Mouse (Mus musculus) retina, embryonic 14.5 days (tissue): ENCODE data around the gene Tacstd2.
"Not testable (repeated sequence)": the region's sequence is repeated elsewhere in the genome, so short reads cannot be mapped to it uniquely, and the experiment has no call there.

Source experiments
- DNase-seq: peaks from one replicate; pipeline ENCODE4 v3.0.0-alpha.2; 2015; ENCODE audit warnings: low spot score

Gene Tacstd2

GRCm38 (mm10) chr6:67535777-67536054 lies at the start of gene Tacstd2:
Gene Tacstd2, minus strand, starts transcription at chr6:67535796.
- peak; percentile 26 for DNase-seq

DNA sequence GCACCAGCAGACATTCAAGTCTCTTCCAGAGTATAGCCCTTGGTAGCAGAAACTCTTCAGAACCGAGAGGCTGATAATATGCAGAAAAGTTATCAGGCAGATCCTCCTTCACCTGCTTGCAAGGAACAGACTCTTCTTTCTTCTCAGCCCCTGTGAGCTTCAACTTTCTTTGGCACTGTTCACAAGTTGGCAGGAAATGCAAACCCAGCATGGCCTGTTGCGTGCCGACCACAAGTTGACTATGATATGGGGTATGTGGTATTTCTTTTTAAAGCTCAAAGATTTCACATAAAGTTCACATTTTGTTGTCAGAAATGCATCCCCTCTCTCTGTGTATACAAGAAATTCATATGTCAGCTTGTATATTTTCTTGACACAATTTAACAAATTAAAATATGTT lies 30.7 kb upstream of the Tacstd2 start:
- DNase-seq: no peak

DNA sequence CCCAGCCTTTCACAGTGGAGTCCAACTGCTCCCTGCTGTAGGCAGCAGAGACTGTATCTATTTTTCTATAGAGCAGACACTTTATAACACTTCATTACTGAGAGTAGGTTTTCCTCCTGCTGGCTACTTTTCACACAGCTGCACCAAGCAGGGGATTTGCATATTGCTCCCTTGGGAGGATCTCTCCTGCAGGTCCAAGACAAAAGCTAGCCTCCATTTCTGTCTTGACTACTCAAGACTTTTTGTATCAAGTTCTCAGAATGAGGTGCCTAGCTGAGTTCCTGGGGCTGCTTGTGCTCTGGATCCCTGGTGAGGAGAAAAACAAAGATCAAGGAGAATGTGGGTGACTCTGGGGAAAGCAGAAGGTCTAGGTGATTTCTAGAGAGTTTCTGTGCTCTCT lies 19.8 kb upstream of the Tacstd2 start:
- no peak for DNase-seq

GRCm38 (mm10) chr6:67549550-67549949 lies 14.0 kb upstream of the Tacstd2 start:
- DNase-seq: no peak

DNA sequence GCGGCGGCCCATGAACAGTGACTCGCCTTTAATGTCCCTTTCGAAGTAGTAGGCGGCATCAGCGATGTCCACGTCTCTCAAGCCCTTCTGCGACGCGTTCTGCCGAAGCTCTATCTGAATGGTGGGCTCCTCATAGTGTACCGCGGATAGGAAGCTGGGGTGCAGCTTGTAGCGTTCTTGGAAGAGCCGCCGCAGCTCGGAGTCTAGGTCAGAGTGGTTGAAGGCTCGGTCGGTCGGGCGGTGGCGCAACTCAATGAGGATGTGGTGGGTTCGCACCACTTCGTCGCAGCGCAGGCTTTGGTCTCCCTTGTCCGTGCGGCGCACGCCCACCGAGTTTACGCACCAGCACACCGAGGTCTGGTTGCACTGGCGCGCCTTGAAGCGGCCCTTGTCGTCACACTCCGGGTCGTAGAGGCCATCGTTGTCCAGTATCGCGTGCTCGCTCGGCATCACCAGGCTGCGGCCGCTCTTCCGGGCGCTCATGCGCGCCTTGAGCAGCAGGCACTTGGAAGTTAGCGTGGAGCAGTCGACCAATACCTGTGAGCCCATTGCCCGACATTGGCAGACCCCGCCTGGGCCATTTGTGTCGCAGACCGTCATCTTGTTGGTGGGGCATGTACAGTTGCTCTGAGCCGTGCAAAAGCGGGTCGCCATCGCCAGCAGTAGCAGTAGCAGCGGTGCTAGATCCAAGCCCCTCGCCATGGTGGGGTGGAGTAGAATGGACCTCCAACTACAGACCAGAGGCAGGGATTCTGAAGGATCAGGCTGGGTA lies 405 bp downstream of the Tacstd2 start:
- DNase-seq: peak; percentile 57

DNA sequence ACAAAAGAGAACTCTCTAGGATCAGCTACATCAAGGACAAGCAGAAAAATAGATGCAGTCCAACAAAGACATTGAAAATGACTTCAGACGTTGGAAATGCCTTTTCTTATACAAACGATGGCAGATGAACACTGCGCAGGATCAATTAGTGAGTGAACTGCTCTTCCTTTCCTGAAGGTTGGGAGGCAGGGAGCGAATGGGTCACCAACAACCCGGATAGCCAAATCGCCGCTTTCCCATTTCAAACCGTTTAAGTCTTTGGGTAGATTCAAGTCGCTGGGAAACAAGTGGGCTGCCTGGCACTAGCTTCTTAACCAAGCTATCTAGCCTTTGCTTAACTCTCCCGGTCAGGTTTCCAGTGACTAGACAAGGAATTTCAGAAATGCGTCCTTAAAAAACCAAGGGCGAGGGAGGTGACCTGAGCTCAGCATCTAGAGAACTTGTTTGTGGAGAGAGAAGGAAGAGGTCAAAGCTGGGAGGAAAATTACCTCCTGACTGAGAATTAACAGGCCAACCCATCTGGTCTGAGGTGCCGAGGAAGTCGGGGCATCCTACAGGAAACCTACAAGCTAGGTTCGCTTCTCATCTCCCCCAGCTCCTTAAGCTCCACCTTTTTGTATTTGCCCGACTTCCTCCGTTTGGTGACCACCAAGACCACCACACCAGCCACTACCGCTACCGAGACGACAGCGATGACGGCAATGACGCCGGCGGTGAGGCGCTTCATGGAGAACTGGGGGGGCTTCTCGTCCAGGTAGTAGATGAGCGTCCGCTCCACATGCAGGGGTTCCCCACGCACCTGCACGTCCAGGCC lies 1.2 kb downstream of the Tacstd2 start:
- peak; percentile 25 for DNase-seq

DNA sequence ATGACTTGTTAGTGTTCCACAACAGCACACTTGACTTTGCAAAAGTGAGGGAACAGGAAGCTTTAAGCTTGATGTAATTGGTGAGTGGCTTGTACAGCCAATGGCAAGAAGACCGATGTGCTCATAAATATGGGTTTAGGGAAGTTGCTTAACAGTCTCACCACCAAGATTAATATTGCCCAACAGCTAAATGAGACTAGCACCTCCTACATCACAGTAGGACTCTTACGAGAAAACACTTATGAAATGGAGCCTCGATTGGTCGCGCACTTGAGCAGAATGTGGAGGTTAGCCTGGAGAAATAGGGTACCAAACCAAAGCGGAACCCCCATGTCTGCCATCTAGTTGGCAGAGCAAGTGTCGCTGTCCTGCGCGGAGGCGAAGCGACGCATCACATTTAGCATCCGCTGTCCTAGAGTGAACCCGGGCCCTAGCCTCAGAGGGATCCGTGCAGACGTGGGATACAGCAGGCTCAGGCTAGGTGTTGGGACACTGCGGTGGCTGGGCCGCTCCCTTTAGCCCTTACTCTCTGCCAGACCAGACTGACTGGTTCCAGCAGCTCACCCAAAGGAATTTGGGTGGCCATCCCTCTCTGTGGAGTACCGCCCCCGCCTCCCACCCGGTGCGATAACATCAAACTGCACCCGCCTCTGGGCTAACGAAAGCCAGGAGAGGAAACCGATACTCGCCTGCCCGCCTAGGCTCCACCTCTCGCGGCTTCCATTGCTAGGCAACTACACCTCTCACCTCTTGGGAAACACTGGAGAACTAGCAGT lies 2.7 kb downstream of the Tacstd2 start:
- peak; percentile 24 for DNase-seq

- DNase-seq: peak; percentile 6
Measured at GRCm38 (mm10) chr6:67531822-67532162, 3.8 kb downstream of the Tacstd2 start.

DNA sequence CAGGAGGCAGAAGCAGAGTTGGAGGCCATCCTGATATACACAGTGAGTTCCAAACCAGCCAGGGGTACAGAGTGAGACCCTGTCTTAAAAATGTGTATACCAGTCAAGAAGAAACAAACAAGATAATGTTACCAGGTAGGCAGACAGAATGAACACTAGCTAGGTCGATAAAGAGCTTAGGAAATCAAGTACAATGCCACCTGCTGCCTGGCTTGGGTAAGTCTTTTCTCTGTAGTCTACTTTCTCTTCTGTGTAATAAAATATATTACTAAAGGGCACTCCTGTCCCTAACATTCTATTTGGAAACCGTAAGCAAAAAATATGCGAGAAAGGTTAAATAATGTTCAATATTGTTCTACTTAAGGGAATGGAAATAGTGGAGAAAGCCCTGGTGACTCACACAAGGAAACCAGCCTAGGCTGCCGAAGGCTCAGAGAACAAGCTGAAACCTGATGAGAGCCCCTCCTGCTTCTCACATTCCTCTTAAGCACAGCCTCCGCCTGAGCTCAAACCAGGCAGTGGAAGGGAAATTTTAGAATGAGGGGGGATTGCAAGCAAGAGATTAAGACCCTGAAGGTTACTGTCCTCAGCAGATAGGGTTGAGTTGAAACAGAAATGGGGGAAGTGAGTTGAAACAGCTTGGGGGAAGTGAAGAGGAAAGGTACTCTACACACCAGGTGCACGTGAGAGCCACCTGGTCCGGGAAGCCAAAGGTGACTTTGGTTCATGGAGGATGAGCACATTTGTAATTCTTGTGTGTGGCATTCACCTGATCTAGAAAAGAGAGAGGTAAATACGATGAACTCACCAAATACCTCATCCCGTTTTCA lies 4.4 kb downstream of the Tacstd2 start:
- DNase-seq: no peak

DNA sequence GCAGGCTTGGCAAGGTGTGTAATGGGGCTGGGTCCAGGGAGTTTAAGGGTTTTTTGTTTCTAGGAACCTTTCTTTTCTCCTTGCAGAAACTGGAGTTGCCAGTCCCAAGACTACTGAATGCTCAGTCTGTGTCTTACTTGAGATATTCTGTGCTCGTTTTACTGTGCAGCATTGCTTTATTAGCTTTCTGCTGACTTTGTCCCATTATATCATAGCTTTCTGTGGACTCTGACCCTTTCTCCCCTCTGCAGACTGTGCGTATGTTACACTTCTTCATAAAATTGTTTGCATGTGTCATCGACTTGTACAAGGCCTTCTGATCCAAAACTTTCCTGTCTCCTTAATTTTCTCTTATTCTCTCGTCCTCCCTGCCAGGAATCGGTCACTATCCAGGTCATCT lies 9.2 kb downstream of the Tacstd2 start:
- no peak for DNase-seq

- DNase-seq: peak; percentile 56
Measured at GRCm38 (mm10) chr6:67510752-67511151, 24.8 kb downstream of the Tacstd2 start.

DNA sequence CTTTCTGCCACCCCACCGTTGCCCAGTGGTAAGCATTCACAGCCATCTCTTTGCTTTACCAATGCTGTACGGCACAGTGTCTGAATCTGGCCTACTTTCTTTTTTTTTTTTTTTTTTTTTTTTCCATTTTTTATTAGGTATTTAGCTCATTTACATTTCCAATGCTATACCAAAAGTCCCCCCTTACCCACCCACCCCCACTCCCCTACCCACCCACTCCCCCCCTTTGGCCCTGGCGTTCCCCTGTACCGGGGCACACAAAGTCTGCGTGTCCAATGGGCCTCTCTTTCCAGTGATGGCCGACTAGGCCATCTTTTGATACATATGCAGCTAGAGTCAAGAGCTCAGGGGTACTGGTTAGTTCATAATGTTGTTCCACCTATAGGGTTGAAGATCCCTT lies 33.7 kb downstream of the Tacstd2 start:
- DNase-seq: not testable (repeated sequence)

DNA sequence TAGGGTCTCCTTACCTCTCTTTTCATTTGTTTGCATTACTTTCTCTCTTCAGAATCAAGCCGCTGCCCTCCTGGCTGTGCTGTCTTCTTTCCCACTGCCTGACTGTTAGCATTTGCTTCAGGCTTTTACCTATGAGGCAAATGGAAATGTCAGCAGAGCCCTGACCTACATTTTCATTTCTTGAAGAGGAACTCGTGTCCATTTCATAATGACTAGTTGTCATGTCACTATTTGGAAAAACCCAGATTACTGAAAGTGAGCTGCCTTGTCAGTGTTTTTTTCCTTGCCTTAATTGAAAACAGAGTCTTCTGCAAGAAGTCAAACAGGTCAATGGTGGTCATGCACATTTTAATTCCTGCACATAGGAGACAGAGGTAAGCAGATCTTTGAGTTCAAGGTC lies 43.8 kb downstream of the Tacstd2 start, which contains the start of gene Il23r:
TSS of gene Il23r (minus strand) at position 101 of the 400 bp plus-strand sequence.
- DNase-seq: no peak
